Mouse (Mus musculus): ENCODE measurements around the gene Tanc2.

- TF ChIP-seq CTCF (IDR thresholded peaks at IDR 0.05; ENCODE audit: low read depth) (no peak), EP300 (optimal IDR thresholded peaks at IDR 0.05) (no peak)
Observed at GRCm38 (mm10) chr11:105943133-105944102, 353.6 kb downstream of the Tanc2 start.

Data from stomach, postnatal 0 days (tissue).